Mouse (Mus musculus) CD4-positive, CD25-positive, alpha-beta regulatory T cell, adult 2 months (primary cell): ENCODE results near the gene Gm14781.
"Not testable (repeated sequence)": the region's sequence is repeated elsewhere in the genome, so short reads cannot be mapped to it uniquely, and the experiment has no call there.

Experiments used
- DNase-seq: peaks from one replicate; pipeline ENCODE4 v3.0.0-alpha.2; 2012; ENCODE audit warnings: low read depth, low spot score

The Gm14781 gene

DNA sequence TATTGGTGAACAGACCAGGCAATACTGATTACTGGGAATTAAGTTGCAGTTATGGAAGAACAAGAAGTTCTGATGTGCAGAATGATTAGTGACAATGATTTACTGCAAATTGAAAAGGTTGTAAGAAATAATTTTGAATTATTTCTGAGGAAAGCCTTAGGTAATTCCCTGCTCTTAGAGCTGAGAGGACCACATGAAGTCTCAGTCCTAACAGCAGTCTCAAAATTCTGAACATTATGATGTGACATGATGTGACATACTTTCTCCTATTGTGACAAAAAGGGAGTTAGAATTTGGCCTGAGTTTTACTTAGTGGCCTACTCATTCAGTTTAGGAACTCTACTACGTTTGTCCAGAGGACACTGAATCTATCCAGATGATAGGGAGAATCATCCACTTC is at the start of gene Gm14781:
Gene Gm14781, plus strand, starts transcription at position 301 of the 400 bp plus-strand sequence.
- DNase-seq, result not testable (repeated sequence)

DNA sequence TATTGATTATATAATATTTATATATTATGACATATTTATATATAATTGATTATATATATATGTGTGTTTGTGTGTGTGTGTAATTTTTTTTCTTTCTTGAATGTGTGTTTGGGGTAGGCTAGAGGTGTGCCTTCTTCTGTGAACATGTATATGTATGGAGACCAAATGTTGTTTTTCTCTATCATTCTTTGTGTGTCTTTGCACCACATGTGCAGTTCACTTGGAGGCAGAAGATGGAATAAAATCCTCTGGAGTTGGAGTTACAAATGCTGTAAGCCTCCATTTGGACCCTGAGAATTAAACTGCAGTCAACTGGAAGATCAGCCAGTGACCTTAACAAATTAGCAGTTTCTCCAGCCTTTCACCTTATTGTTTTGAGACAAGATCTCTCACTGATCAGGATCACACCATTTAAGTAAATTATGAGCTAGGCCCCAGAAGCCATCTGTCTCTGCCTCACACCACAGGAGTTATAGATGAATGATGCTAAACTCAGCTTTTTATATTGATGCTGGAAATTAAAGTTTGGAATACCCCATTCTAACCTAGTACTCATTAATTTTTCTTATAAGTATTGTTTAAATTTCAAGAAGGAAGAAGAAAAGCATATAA is 23.1 kb downstream of the Gm14781 start:
- not testable (repeated sequence) for DNase-seq
